Mouse (Mus musculus): ENCODE measurements around the gene Cog7. TPM values are rescaled to one million over a fixed set of nuclear protein-coding genes. Genes with fewer than 3 reads are reported as not detected.

Gene Cog7
- polyA plus RNA-seq, 1 experiment from 2014 or later = 13.9 TPM

- DNase-seq (ENCODE audit: low spot score) = no peak
- Histone ChIP-seq H3K9ac (replicated peaks; ENCODE audit: low read length) (no peak overlapping the region), H3K9me3 (replicated peaks; ENCODE audit: control insufficient read depth, low read length) (no peaks in the 10 kb centered on the region), H3K4me1 (ENCODE audit: control insufficient read depth, insufficient read depth, low read length) (no peaks in the 10 kb centered on the region), H3K4me3 (ENCODE audit: low read depth, low read length) (no peak overlapping the region), H3K27ac (replicated peaks; ENCODE audit: low read depth, low read length) (no peak overlapping the region), H3K27me3 (ENCODE audit: control insufficient read depth, insufficient read depth, low read length) (no peaks in the 10 kb centered on the region), H3K4me2 (ENCODE audit: low read depth, low read length) (no peak overlapping the region), H3K36me3 (replicated peaks; ENCODE audit: control insufficient read depth, insufficient read depth, low read depth, low read length) (peaks cover 3% of the 10 kb centered on the region)
- WGBS = 84% methylated on average over 8 of the region's 8 CpGs
- ATAC-seq (replicated peaks; ENCODE audit: insufficient number of reproducible peaks, low FRiP score, low TSS enrichment, low read depth) = no peak
Observed at GRCm38 (mm10) chr7:121968242-121968641, 13.3 kb downstream of the Cog7 start.

- Histone ChIP-seq H3K36me3 (replicated peaks; ENCODE audit: control insufficient read depth, insufficient read depth, low read depth, low read length) (peaks cover 3% of the 10 kb centered on the region), H3K9ac (replicated peaks; ENCODE audit: low read length) (no peak overlapping the region), H3K4me1 (ENCODE audit: control insufficient read depth, insufficient read depth, low read length) (no peaks in the 10 kb centered on the region), H3K27ac (replicated peaks; ENCODE audit: low read depth, low read length) (no peak overlapping the region), H3K4me3 (ENCODE audit: low read depth, low read length) (no peak overlapping the region), H3K4me2 (ENCODE audit: low read depth, low read length) (no peak overlapping the region), H3K27me3 (ENCODE audit: control insufficient read depth, insufficient read depth, low read length) (no peaks in the 10 kb centered on the region), H3K9me3 (replicated peaks; ENCODE audit: control insufficient read depth, low read length) (no peaks in the 10 kb centered on the region)
- WGBS = 85% methylated on average over 7 of the region's 7 CpGs
- no peak for ATAC-seq (replicated peaks; ENCODE audit: insufficient number of reproducible peaks, low FRiP score, low TSS enrichment, low read depth)
- DNase-seq (ENCODE audit: low spot score) = no peak
Observed at GRCm38 (mm10) chr7:121966169-121966568, 15.3 kb downstream of the Cog7 start.

- ATAC-seq (replicated peaks; ENCODE audit: insufficient number of reproducible peaks, low FRiP score, low TSS enrichment, low read depth) (no peak), DNase-seq (ENCODE audit: low spot score) (peak; percentile 65)
- Histone ChIP-seq H3K27me3 (ENCODE audit: control insufficient read depth, insufficient read depth, low read length) (no peaks in the 10 kb centered on the region), H3K4me3 (ENCODE audit: low read depth, low read length) (no peak overlapping the region), H3K9me3 (replicated peaks; ENCODE audit: control insufficient read depth, low read length) (no peaks in the 10 kb centered on the region), H3K36me3 (replicated peaks; ENCODE audit: control insufficient read depth, insufficient read depth, low read depth, low read length) (no peaks in the 10 kb centered on the region), H3K9ac (replicated peaks; ENCODE audit: low read length) (no peak overlapping the region), H3K27ac (replicated peaks; ENCODE audit: low read depth, low read length) (no peak overlapping the region), H3K4me2 (ENCODE audit: low read depth, low read length) (no peak overlapping the region), H3K4me1 (ENCODE audit: control insufficient read depth, insufficient read depth, low read length) (no peaks in the 10 kb centered on the region)
- 71% methylated on average over 6 of the region's 6 CpGs for WGBS
Observed at GRCm38 (mm10) chr7:121963883-121964398, 17.6 kb downstream of the Cog7 start.

- Histone ChIP-seq H3K36me3 (replicated peaks; ENCODE audit: control insufficient read depth, insufficient read depth, low read depth, low read length) (no peaks in the 10 kb centered on the region), H3K4me3 (ENCODE audit: low read depth, low read length) (no peak overlapping the region), H3K4me1 (ENCODE audit: control insufficient read depth, insufficient read depth, low read length) (no peaks in the 10 kb centered on the region), H3K27me3 (ENCODE audit: control insufficient read depth, insufficient read depth, low read length) (no peaks in the 10 kb centered on the region), H3K9ac (replicated peaks; ENCODE audit: low read length) (no peak overlapping the region), H3K9me3 (replicated peaks; ENCODE audit: control insufficient read depth, low read length) (no peaks in the 10 kb centered on the region), H3K4me2 (ENCODE audit: low read depth, low read length) (no peak overlapping the region), H3K27ac (replicated peaks; ENCODE audit: low read depth, low read length) (no peak overlapping the region)
- WGBS = 76% methylated on average over 3 of the region's 3 CpGs
- DNase-seq (ENCODE audit: low spot score) = no peak
- no peak for ATAC-seq (replicated peaks; ENCODE audit: insufficient number of reproducible peaks, low FRiP score, low TSS enrichment, low read depth)
Observed at GRCm38 (mm10) chr7:121962571-121962959, 18.9 kb downstream of the Cog7 start.

- Histone ChIP-seq H3K36me3 (replicated peaks; ENCODE audit: control insufficient read depth, insufficient read depth, low read depth, low read length) (no peaks in the 10 kb centered on the region), H3K9ac (replicated peaks; ENCODE audit: low read length) (no peak overlapping the region), H3K4me1 (ENCODE audit: control insufficient read depth, insufficient read depth, low read length) (no peaks in the 10 kb centered on the region), H3K4me3 (ENCODE audit: low read depth, low read length) (no peak overlapping the region), H3K9me3 (replicated peaks; ENCODE audit: control insufficient read depth, low read length) (no peaks in the 10 kb centered on the region), H3K27me3 (ENCODE audit: control insufficient read depth, insufficient read depth, low read length) (no peaks in the 10 kb centered on the region), H3K4me2 (ENCODE audit: low read depth, low read length) (no peak overlapping the region), H3K27ac (replicated peaks; ENCODE audit: low read depth, low read length) (no peak overlapping the region)
- DNase-seq (ENCODE audit: low spot score) (no peak), ATAC-seq (replicated peaks; ENCODE audit: insufficient number of reproducible peaks, low FRiP score, low TSS enrichment, low read depth) (no peak)
- 85% methylated on average over 7 of the region's 7 CpGs for WGBS
Observed at GRCm38 (mm10) chr7:121961913-121962570, 19.5 kb downstream of the Cog7 start.

GRCm38 (mm10) chr7:121955802-121956201 is 25.7 kb downstream of the Cog7 start:
- ATAC-seq (replicated peaks; ENCODE audit: insufficient number of reproducible peaks, low FRiP score, low TSS enrichment, low read depth) = no peak

GRCm38 (mm10) chr7:121954891-121955669 is 26.4 kb downstream of the Cog7 start:
- H3K27ac ChIP-seq (replicated peaks; ENCODE audit: low read depth, low read length) = no peak overlapping the region
- H3K27me3 ChIP-seq (ENCODE audit: control insufficient read depth, insufficient read depth, low read length) = no peaks in the 10 kb centered on the region
- no peaks in the 10 kb centered on the region for H3K4me1 ChIP-seq (ENCODE audit: control insufficient read depth, insufficient read depth, low read length)
- no peak overlapping the region for H3K4me3 ChIP-seq (ENCODE audit: low read depth, low read length)
- H3K36me3 ChIP-seq (replicated peaks; ENCODE audit: control insufficient read depth, insufficient read depth, low read depth, low read length) = no peaks in the 10 kb centered on the region; the same call in 1 of the 2 replicates
- no peak overlapping the region for H3K9ac ChIP-seq (replicated peaks; ENCODE audit: low read length)
- ATAC-seq (replicated peaks; ENCODE audit: insufficient number of reproducible peaks, low FRiP score, low TSS enrichment, low read depth) (peak; percentile 56; the same call in 1 of the 2 replicates), DNase-seq (ENCODE audit: low spot score) (peak; percentile 33)
- H3K4me2 ChIP-seq (ENCODE audit: low read depth, low read length) = no peak overlapping the region
- no peaks in the 10 kb centered on the region for H3K9me3 ChIP-seq (replicated peaks; ENCODE audit: control insufficient read depth, low read length)
- WGBS = 73% methylated on average over 11 of the region's 11 CpGs

More at GRCm38 (mm10) chr7:121955802-121956201, 25.7 kb downstream of the Cog7 start:
- 79% methylated on average over 12 of the region's 12 CpGs for WGBS
- Histone ChIP-seq H3K4me3 (ENCODE audit: low read depth, low read length) (no peak overlapping the region), H3K27ac (replicated peaks; ENCODE audit: low read depth, low read length) (no peak overlapping the region), H3K27me3 (ENCODE audit: control insufficient read depth, insufficient read depth, low read length) (no peaks in the 10 kb centered on the region), H3K4me2 (ENCODE audit: low read depth, low read length) (no peak overlapping the region), H3K9ac (replicated peaks; ENCODE audit: low read length) (no peak overlapping the region), H3K9me3 (replicated peaks; ENCODE audit: control insufficient read depth, low read length) (no peaks in the 10 kb centered on the region), H3K36me3 (replicated peaks; ENCODE audit: control insufficient read depth, insufficient read depth, low read depth, low read length) (no peaks in the 10 kb centered on the region; the same call in 1 of the 2 replicates), H3K4me1 (ENCODE audit: control insufficient read depth, insufficient read depth, low read length) (no peaks in the 10 kb centered on the region)
- DNase-seq (ENCODE audit: low spot score) = no peak

- no peaks in the 10 kb centered on the region for H3K27me3 ChIP-seq (ENCODE audit: control insufficient read depth, insufficient read depth, low read length)
- H3K36me3 ChIP-seq (replicated peaks; ENCODE audit: control insufficient read depth, insufficient read depth, low read depth, low read length) = no peaks in the 10 kb centered on the region; the same call in none of the 2 replicates
- no peak overlapping the region for H3K27ac ChIP-seq (replicated peaks; ENCODE audit: low read depth, low read length)
- H3K9me3 ChIP-seq (replicated peaks; ENCODE audit: control insufficient read depth, low read length) = no peaks in the 10 kb centered on the region
- no peak overlapping the region for H3K4me3 ChIP-seq (ENCODE audit: low read depth, low read length)
- DNase-seq (ENCODE audit: low spot score) (no peak), ATAC-seq (replicated peaks; ENCODE audit: insufficient number of reproducible peaks, low FRiP score, low TSS enrichment, low read depth) (no peak)
- no peak overlapping the region for H3K9ac ChIP-seq (replicated peaks; ENCODE audit: low read length)
- H3K4me1 ChIP-seq (ENCODE audit: control insufficient read depth, insufficient read depth, low read length) = no peaks in the 10 kb centered on the region
- 69% methylated on average over 4 of the region's 4 CpGs for WGBS
- H3K4me2 ChIP-seq (ENCODE audit: low read depth, low read length) = no peak overlapping the region
Observed at GRCm38 (mm10) chr7:121947513-121947912, 34.0 kb downstream of the Cog7 start.

Data from embryonic facial prominence, embryonic 11.5 days (tissue).